Mouse (Mus musculus) CH12.LX (cell line): ENCODE measurements around the gene Eif3j1.
"Not testable (repeated sequence)": the region's sequence is repeated elsewhere in the genome, so short reads cannot be mapped to it uniquely, and the experiment has no call there.

Experiments
- BHLHE40 ChIP-seq: IDR thresholded peaks from 2 replicates; pipeline ENCODE4 v1.6.1; 2011; ENCODE audit warnings: mild to moderate bottlenecking, low read depth, low read length, improper control_type of control experiment
- CTCF ChIP-seq, 2 experiments: IDR thresholded peaks in 1 of 2; conservative IDR thresholded peaks in 1 of 2; 2 replicates each; pipeline ENCODE4 v1.5.1; 2011 to 2012; ENCODE audit warnings: low read depth in 2 of 2, low read length in 2 of 2, improper control_type of control experiment in 1 of 2, inconsistent platforms in 1 of 2, mild to moderate bottlenecking in 1 of 2, moderate library complexity in 1 of 2
- E2F4 ChIP-seq: IDR thresholded peaks from 2 replicates; pipeline ENCODE4 v1.6.1; 2011; ENCODE audit warnings: low read depth, low read length, improper control_type of control experiment; ENCODE audit not compliant: insufficient replicate concordance
- EP300 ChIP-seq: IDR thresholded peaks from 2 replicates; pipeline ENCODE4 v1.6.1; 2011; ENCODE audit warnings: low read length, improper control_type of control experiment
- HCFC1 ChIP-seq: IDR thresholded peaks from 2 replicates; pipeline ENCODE4 v1.6.1; 2012; ENCODE audit warnings: low read depth, mild to moderate bottlenecking, inconsistent platforms, low read length, improper control_type of control experiment
- POLR2A ChIP-seq: IDR thresholded peaks from 2 replicates; pipeline ENCODE4 v1.6.1; 2011; ENCODE audit warnings: low read depth, mild to moderate bottlenecking, improper control_type of control experiment, low read length
- SMC3 ChIP-seq: IDR thresholded peaks from 2 replicates; pipeline ENCODE4 v1.6.1; 2011; ENCODE audit warnings: low read depth, low read length, improper control_type of control experiment
- TBP ChIP-seq: conservative IDR thresholded peaks from 2 replicates; pipeline ENCODE4 v1.6.1; 2011; ENCODE audit warnings: low read depth, low read length, improper control_type of control experiment
- USF1 ChIP-seq: IDR thresholded peaks from 2 replicates; pipeline ENCODE4 v1.6.1; 2014; ENCODE audit warnings: low read depth, mild to moderate bottlenecking, inconsistent platforms, low read length, improper control_type of control experiment
- ZMIZ1 ChIP-seq: IDR thresholded peaks from 2 replicates; pipeline ENCODE4 v1.6.1; 2012; ENCODE audit warnings: low read depth, mild to moderate bottlenecking, inconsistent platforms, low read length, improper control_type of control experiment

- not testable (repeated sequence) for TF ChIP-seq CTCF (conservative IDR thresholded peaks at IDR 0.05 in 1 of 2, IDR thresholded peaks at IDR 0.05 in 1 of 2; ENCODE audit: low read depth in 2 of 2, low read length in 2 of 2); SMC3; USF1; ZMIZ1; TBP; EP300; BHLHE40; POLR2A; HCFC1; E2F4
These were observed 69.3 kb downstream of the Eif3j1 start for GRCm38 (mm10) chr2:122097686-122098085.
